Mouse (Mus musculus) cerebellum, adult 2 months (tissue): ENCODE data around the gene Gemin5.

Experiments
- CTCF ChIP-seq: fragments of 200-500 bp; IDR thresholded peaks from 2 replicates; pipeline ENCODE4 v1.5.1; 2011; ENCODE audit warnings: low read depth, mild to moderate bottlenecking, control low read depth, low read length, moderate library complexity, borderline replicate concordance; ENCODE audit not compliant: insufficient read depth
- POLR2A ChIP-seq: fragments of 200-500 bp; IDR thresholded peaks from 2 replicates; pipeline ENCODE4 v1.6.1; 2011; ENCODE audit warnings: low read length, control low read depth, borderline replicate concordance; ENCODE audit not compliant: insufficient read depth

DNA sequence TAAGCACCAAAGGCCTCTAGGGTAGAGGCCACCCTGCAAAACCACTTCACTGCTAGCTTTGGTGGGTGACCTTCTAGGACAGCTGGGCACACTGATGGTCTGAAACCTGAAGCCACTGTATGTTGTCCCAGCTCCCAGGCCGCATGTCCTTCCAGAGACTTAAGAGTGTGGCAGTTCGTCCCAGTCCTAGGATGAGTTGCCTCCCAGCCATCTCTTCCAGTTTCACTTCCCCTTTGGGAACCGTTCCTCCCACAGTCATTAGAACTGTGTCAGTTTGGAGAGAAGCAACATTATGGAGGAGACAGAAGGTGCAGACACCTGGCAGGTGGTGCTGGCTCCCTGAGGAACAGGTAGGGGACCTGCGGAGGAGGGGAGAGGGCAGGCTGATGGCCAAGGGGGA, 75.8 kb downstream of the Gemin5 start:
- TF ChIP-seq POLR2A = no peak
- no peak for TF ChIP-seq CTCF
